Mouse (Mus musculus) c-Kit-positive CD71-positive TER-119-negative erythroid progenitor cells, embryonic 14.5 days (primary cell): ENCODE data around the gene Degs2.
"Not testable (repeated sequence)": the region's sequence is repeated elsewhere in the genome, so short reads cannot be mapped to it uniquely, and the experiment has no call there.

Experiments
- DNase-seq: peaks from one replicate; pipeline ENCODE4 v3.0.0-alpha.2; 2013; ENCODE audit warnings: low read depth

Gene Degs2

GRCm38 (mm10) chr12:108702185-108702584 lies at the start of gene Degs2:
Gene Degs2, minus strand, starts transcription at chr12:108702315.
- DNase-seq = no peak

- no peak for DNase-seq
Measured at GRCm38 (mm10) chr12:108751790-108752189, 49.7 kb upstream of the Degs2 start.

- no peak for DNase-seq
Measured at GRCm38 (mm10) chr12:108750226-108750625, 48.1 kb upstream of the Degs2 start.

GRCm38 (mm10) chr12:108749454-108749853 lies 47.3 kb upstream of the Degs2 start:
- no peak for DNase-seq

- DNase-seq = no peak
Measured at GRCm38 (mm10) chr12:108749019-108749418, 46.9 kb upstream of the Degs2 start.

GRCm38 (mm10) chr12:108745990-108746389 lies 43.9 kb upstream of the Degs2 start:
- no peak for DNase-seq

GRCm38 (mm10) chr12:108742241-108742640 lies 40.1 kb upstream of the Degs2 start:
- no peak for DNase-seq

- DNase-seq = no peak
Measured at GRCm38 (mm10) chr12:108741472-108741871, 39.4 kb upstream of the Degs2 start.

- DNase-seq = no peak
Measured at GRCm38 (mm10) chr12:108738745-108739144, 36.6 kb upstream of the Degs2 start.

- no peak for DNase-seq
Measured at GRCm38 (mm10) chr12:108737838-108738237, 35.7 kb upstream of the Degs2 start.

- no peak for DNase-seq
Measured at GRCm38 (mm10) chr12:108734386-108734785, 32.3 kb upstream of the Degs2 start.

- DNase-seq = no peak
Measured at GRCm38 (mm10) chr12:108723841-108724240, 21.7 kb upstream of the Degs2 start.

- no peak for DNase-seq
Measured at GRCm38 (mm10) chr12:108722464-108722863, 20.3 kb upstream of the Degs2 start.

GRCm38 (mm10) chr12:108718485-108718884 lies 16.4 kb upstream of the Degs2 start:
- DNase-seq = no peak

- no peak for DNase-seq
Measured at GRCm38 (mm10) chr12:108715854-108716253, 13.7 kb upstream of the Degs2 start.

GRCm38 (mm10) chr12:108713972-108714371 lies 11.9 kb upstream of the Degs2 start:
- not testable (repeated sequence) for DNase-seq

- no peak for DNase-seq
Measured at GRCm38 (mm10) chr12:108712481-108712880, 10.4 kb upstream of the Degs2 start.

- no peak for DNase-seq
Measured at GRCm38 (mm10) chr12:108710861-108711615, 8.9 kb upstream of the Degs2 start.

GRCm38 (mm10) chr12:108709964-108710765 lies 8.1 kb upstream of the Degs2 start:
- no peak for DNase-seq

- DNase-seq = no peak
Measured at GRCm38 (mm10) chr12:108709386-108709785, 7.3 kb upstream of the Degs2 start.

- DNase-seq = no peak
Measured at GRCm38 (mm10) chr12:108706129-108706528, 4.0 kb upstream of the Degs2 start.

GRCm38 (mm10) chr12:108705486-108705885 lies 3.4 kb upstream of the Degs2 start:
- no peak for DNase-seq

- no peak for DNase-seq
Measured at GRCm38 (mm10) chr12:108701221-108701620, 894 bp downstream of the Degs2 start.
